Mouse (Mus musculus) cerebellum, adult 9-10 months (tissue): ENCODE results near the gene Edil3.

Source experiments
- DNase-seq: peaks from one replicate; pipeline ENCODE4 v3.0.0; 2022

The Edil3 gene

DNA sequence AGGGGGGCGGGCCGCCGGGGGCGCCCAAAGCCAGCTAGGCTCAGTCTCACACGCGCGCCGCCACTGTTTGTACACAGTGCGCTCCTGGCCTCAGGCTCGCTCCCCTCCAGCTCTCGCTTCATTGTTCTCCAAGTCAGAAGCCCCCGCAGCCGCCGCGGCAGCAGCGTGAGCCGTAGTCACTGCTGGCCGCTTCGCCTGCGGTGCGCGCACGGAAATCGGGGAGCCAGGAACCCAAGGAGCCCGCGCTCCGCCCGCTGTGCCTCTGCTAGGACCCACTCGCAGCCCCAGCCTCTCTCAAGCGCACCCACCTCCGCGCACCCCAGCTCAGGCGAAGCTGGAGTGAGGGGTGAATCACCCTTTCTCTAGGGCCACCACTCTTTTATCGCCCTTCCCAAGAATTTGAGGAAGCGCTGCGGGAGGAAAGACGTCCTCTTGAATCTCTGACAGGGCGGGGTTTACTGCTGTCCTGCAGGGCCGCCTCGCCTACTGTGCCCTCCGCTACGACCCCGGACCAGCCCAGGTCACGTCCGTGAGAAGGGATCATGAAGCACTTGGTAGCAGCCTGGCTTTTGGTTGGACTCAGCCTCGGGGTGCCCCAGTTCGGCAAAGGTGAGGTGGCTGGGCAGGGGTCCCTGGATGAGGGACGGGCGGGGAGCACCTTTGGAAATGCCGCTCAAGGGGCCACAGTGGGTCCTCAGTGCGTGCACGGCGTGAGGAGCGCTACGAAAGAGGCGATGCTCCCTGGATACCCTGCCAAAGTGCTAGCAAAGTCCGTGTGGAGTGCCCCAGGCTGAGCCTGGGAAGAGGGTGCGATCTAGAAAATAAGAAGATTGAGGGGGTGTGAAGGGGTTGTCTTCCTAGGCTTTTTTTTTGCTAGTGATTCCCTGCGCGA, at the start of gene Edil3:
Edil3 (plus strand) TSS at position 33 of the 892 bp plus-strand sequence.
- no peak for DNase-seq

- DNase-seq: no peak
Measured at GRCm38 (mm10) chr13:88799186-88799585, 22.1 kb upstream of the Edil3 start.

DNA sequence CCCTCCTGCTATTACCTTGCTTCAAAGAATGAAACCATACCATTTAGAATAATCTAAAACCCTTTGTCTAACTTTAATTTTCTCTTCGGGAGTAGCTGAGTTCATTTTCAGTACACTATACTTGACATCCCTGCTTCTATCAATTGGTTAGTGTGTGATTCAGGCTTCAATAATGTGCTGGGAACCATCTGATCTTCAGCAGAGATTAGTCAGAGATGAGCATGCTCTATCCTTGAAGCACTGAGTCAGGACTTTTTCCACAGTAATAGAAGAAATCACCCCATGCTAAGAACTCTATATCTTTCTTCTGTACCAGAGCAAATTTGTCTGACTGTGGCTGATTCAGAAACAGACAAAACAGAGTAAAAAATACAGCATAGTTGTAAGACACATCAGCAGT, 20.3 kb upstream of the Edil3 start:
- DNase-seq: no peak

DNA sequence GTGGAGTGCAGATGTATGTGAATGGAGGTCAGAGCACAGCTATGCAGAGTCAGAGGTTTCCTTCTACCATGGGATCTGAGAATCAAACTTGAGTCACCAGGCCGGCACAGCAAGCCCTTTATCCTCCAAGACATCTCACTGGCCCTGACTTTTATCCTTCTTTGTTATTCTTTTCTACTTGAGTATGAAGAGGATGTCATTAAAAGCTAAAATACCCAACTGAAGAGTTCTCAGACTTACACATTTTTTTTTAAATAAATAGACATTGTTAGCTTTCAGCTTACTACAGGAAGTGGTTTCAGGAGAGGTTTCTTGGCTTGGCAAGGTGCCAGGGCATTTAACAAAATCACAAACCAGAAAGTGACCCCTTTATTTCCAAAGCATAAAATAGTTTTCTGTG, 15.4 kb upstream of the Edil3 start:
- no peak for DNase-seq

- DNase-seq: no peak
Measured at GRCm38 (mm10) chr13:88806269-88806668, 15.0 kb upstream of the Edil3 start.

DNA sequence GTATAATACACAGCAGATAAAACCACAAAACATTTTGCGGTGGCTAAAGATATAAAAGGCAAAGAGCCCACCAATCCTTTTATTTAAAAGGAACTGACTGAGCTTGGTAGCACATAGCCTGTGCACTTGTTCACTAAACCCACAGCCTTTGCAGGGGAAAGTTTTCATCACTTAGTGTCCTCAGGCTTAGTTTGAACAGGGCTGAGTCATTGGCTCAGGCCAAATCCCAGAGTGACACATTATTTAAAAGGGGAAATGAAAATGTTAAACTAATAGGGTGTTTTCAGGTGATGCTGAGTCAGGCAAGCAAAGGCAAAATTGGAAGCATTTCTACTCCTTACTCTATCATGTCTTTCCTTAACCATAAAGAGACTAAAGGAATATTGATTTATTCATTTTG, 11.2 kb upstream of the Edil3 start:
- no peak for DNase-seq

GRCm38 (mm10) chr13:88820686-88821308, 475 bp upstream of the Edil3 start:
- DNase-seq: no peak

DNA sequence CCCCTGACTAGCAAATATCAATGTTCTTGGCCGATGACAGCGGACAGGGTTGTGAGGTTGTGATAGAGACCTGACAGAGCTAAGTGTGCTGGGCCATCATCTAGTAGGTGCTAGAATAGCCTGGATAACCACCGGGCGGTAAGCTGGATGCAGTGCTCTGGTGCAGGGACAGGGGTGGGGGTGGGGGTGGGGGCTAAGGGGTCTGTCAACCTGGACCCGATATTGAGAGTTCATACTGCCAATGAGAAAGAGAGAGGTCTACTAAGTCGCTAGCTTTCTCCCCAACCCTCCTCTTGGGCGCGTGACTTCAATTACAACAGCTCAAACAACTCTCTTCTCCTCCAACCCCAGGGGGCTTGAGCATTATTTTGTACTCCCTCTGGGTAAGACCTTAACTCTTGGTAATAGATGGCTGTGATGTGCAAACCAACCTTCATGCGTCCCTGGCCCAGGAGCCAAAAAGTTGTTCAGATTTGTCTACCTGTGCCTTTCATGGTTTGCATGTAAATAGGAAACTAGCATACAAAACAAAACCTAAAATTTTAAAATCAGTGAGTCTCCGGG, 1.1 kb downstream of the Edil3 start:
- no peak for DNase-seq

DNA sequence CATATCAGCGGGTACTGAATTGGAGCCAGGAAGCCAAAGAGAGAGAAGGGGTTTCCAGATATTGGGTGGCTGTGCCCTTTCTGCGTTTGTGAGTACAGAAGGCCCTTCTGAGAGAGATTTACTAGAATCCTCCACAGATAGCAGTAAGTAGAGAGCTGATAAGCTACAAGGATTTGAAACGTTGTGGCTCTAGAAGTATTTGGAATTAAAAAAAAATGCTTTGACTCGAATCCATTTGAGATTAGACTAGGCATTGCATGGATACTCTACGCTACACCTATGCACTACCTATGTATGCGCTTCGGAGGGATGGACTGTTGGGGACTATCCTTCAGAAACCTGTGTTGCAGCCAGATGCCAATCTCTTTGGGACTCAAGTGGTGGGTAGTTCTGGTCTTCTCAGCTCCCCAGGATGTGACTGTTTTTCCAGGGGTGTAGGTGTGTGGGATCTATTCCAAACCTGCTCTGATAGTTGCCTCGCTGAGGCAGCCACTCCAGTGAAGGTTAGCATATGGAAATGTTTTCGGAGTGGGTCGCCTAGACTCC, 1.8 kb downstream of the Edil3 start:
- DNase-seq: no peak

- DNase-seq: no peak
Measured at GRCm38 (mm10) chr13:88823522-88824419, 2.5 kb downstream of the Edil3 start.

- DNase-seq: no peak
Measured at GRCm38 (mm10) chr13:88824441-88824840, 3.2 kb downstream of the Edil3 start.

- no peak for DNase-seq
Measured at GRCm38 (mm10) chr13:88828362-88828761, 7.1 kb downstream of the Edil3 start.

DNA sequence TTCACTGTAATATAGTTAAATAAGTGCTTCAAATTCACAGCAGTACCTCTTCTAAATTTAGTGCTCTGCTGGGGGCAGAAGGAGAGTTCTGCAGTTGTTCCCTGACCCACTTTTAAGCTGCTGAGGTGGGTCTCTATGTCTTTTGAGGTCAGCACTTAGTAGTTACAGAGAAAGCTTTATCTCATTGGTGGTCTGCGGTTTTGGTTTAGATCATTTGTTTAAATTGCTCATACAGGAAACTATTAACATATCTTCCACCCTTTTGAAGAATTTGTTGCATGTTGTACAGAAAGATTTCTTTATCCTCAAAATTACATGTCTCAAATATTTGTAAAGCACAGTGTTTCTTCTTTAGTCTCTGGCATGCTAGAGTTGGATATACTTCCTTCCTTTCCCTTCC, 12.5 kb downstream of the Edil3 start:
- DNase-seq: no peak

DNA sequence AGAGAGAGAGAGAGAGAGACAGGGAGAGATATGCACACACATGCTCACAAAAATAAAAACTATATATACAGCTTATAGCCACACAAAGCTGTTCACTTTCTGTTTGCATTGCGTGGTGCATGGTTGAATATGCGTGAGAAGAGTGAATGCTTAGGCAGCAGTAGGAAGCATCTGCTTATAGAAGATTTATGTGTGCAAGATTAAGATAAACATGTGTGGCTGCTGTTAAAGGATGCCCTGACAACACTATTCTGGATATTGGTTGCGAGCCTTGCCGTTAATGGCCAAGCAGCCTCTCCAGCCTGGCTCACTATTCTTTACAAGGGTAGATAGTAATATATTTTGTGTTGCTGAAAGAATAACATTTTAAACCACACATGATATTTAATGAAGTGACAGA, 28.5 kb downstream of the Edil3 start:
- DNase-seq: no peak

GRCm38 (mm10) chr13:88879960-88880359, 58.7 kb downstream of the Edil3 start:
- DNase-seq: no peak

GRCm38 (mm10) chr13:88890728-88891127, 69.5 kb downstream of the Edil3 start:
- no peak for DNase-seq

GRCm38 (mm10) chr13:88900046-88900445, 78.8 kb downstream of the Edil3 start:
- DNase-seq: peak; percentile 10

DNA sequence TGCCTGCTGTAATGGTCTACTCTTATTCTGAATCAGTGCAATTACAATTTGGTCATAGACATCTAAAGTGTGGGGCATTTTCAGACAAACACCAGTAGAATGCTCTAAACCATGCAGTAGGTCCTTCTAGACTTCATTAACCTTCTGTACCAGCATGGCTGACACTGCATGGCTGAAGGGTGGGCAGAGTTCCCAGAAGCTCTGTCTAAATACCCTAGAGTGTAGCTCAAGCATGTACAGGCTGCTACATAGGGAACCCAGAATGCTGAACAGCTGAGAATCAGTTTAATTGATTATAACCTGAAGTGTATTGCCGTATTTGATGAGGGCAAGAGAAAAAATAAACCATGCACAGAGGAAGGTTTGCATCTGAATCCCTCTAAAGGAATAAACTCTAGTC, 86.1 kb downstream of the Edil3 start:
- DNase-seq: no peak

- DNase-seq: no peak
Measured at GRCm38 (mm10) chr13:88908187-88908586, 86.9 kb downstream of the Edil3 start.

- DNase-seq: no peak
Measured at GRCm38 (mm10) chr13:88916503-88916902, 95.2 kb downstream of the Edil3 start.

DNA sequence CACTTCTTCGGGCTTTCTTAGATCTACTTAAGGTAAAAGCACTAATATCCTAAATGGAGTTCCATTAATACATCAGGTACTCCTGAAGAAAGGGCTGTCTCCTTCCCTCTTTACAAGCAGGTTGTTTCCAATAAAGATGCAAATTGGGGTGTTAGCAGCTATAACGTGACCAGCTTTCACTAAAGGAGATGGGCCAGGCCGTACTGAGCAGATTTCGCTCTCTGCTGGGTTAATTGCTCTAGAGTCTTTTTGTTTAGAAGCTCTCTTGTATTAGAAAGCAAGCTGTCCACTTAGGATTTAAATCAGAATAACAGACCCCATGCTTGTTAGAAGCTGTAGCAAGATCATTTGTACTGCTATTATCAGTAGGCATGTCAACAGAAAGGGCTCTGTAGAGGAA, 108.4 kb downstream of the Edil3 start:
- DNase-seq: no peak

GRCm38 (mm10) chr13:88938564-88938963, 117.3 kb downstream of the Edil3 start:
- no peak for DNase-seq

DNA sequence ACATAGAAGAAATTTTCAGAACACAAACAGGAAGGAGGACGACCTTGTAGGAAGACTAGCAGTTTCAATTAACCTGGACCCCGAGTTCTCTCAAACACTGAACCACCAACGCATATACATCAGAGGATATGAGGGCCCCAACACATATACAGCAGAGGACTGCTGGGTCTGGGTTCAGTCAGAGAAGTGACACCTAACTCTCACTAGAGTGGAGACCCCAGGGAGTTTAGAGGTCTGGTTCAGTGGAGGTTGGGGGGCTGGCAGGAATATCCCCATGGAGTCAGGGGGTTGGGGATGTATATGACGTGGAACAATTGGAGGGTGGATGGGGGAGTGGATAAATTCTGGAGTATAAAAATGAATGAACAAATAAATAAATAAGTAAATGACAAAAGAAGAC, 151.1 kb downstream of the Edil3 start:
- DNase-seq: no peak
